Mouse (Mus musculus): ENCODE data around the gene Slc4a2.
A peak's percentile ranks its signal among the peaks of the same experiment; 100 is the strongest.

DNA sequence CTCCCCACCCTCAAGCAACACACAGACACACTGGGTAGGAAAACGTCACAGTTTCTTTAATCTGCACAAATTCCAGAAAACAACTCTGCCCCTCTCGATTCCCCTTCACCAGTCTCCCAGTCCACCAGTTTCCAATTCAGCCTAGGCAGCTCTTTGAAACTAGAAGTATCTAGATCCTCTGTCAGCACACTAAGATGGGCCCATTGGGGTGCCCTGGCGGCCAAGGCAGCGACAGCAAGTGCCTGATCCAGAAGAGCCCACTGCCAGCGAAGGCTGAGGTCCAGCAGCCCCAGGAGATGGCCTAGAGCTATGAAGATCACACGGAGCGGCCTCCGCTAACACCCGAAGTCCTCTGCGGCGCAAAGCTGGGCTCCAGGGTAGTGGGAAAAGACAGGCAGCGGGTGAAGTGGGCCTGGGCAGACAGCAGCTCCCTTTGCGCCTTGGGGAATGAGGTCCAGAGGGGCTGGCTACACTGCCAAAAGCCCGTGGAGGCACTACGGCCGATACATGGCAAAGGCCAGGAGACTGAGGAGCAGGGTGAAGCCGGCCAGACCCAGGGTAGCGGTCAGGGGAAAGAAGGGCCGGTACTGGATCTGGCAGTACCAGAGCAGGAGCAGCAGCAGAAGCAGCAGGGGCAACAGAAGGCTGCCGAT lies 21.9 kb downstream of the Slc4a2 start:
- TF ChIP-seq CTCF (IDR thresholded peaks at IDR 0.05) = 0 out of 2 replicates have a peak, but pooled peaks have one; percentile 11
- no peak for TF ChIP-seq POLR2A (IDR thresholded peaks at IDR 0.05; ENCODE audit: insufficient read depth, low read depth, low read length)
- no peak for TF ChIP-seq EP300 (IDR thresholded peaks at IDR 0.05; ENCODE audit: insufficient read depth, low read depth, low read length)
